Mouse (Mus musculus) G1E (cell line): Measurements from ENCODE around the gene Alx3. TPM values are rescaled to one million over a fixed set of nuclear protein-coding genes. Genes with fewer than 3 reads are reported as not detected.

Source experiments
- ATAC-seq: 2 replicates; pipeline ENCODE4 v1.8.0; 2016; ENCODE audit warnings: mild to moderate bottlenecking; ENCODE audit not compliant: insufficient number of reproducible peaks, poor library complexity, low FRiP score, severe bottlenecking; ENCODE audit errors: extremely low read depth
- DNase-seq: peaks from one replicate; pipeline ENCODE4 v3.0.0; 2012; ENCODE audit warnings: low spot score
- H3K27me3 ChIP-seq: 2 replicates; pipeline ENCODE4 v1.6.1; 2012; ENCODE audit warnings: mild to moderate bottlenecking, low read length, inconsistent platforms; ENCODE audit not compliant: insufficient read depth
- H3K36me3 ChIP-seq: replicated peaks from 2 replicates; pipeline ENCODE3; 2012; ENCODE audit warnings: mild to moderate bottlenecking, inconsistent platforms
- H3K4me1 ChIP-seq: 2 replicates; pipeline ENCODE4 v1.6.1; 2012; ENCODE audit warnings: low read depth, low read length, inconsistent platforms, mixed read lengths; ENCODE audit not compliant: insufficient read depth
- H3K4me3 ChIP-seq: 2 replicates; pipeline ENCODE4 v1.5.1; 2012; ENCODE audit warnings: low read depth, mild to moderate bottlenecking, inconsistent platforms, low read length, moderate library complexity, mixed read lengths
- H3K9me3 ChIP-seq: replicated peaks from 2 replicates; pipeline ENCODE4 v1.6.1; 2012; ENCODE audit warnings: inconsistent platforms
- CTCF ChIP-seq: IDR thresholded peaks from 2 replicates; pipeline ENCODE4 v1.5.1; 2012; ENCODE audit warnings: low read depth, low read length, inconsistent platforms, mixed read lengths
- GATA1 ChIP-seq: IDR thresholded peaks from 2 replicates; pipeline ENCODE4 v1.6.1; 2012; ENCODE audit warnings: borderline replicate concordance, low read length, inconsistent platforms, mixed read lengths
- GATA2 ChIP-seq: IDR thresholded peaks from 2 replicates; pipeline ENCODE4 v1.6.1; 2012; ENCODE audit warnings: low read depth, low read length, inconsistent platforms, borderline replicate concordance
- POLR2AphosphoS5 ChIP-seq: IDR thresholded peaks from 2 replicates; pipeline ENCODE4 v1.6.1; 2012; ENCODE audit warnings: low read depth, low read length, inconsistent platforms; ENCODE audit not compliant: insufficient replicate concordance
- TAL1 ChIP-seq: conservative IDR thresholded peaks from 2 replicates; pipeline ENCODE4 v1.6.1; 2012; ENCODE audit warnings: low read depth, low read length, inconsistent platforms, mixed read lengths
- polyA plus RNA-seq: library from polyadenylated mRNA; stranded (reverse); fragments of >175 nt; gene quantifications from 2 replicates; pipeline ENCODE4 v1.2.3, GENCODE M21; 2012
- total RNA-seq, 2 experiments: library from RNA; stranded (forward) in 1 of 2; stranded (reverse) in 1 of 2; fragments of 200-1000 nt in 1 of 2; fragments of >200 nt in 1 of 2; fragmentation: Nextera tagmentation in 1 of 2; gene quantifications; 2 replicates each; pipeline ENCODE4 v1.2.3; 2014 to 2017

The Alx3 gene
- total and polyA plus RNA-seq, 3 experiments: 0.11 TPM; not detected in 2

GRCm38 (mm10) chr3:107568721-107569120 is 26.1 kb upstream of the Alx3 start:
- H3K9me3 ChIP-seq: no peaks in the 10 kb centered on the region

GRCm38 (mm10) chr3:107571205-107571604 is 23.6 kb upstream of the Alx3 start:
- DNase-seq: no peak

More at GRCm38 (mm10) chr3:107568721-107569120, 26.1 kb upstream of the Alx3 start:
- H3K4me3 ChIP-seq: no peak overlapping the region
- no peaks in the 10 kb centered on the region for H3K36me3 ChIP-seq
- H3K27me3 ChIP-seq: peaks cover 62% of the 10 kb centered on the region
- H3K4me1 ChIP-seq: 0 out of 2 replicates have a peak, but pooled peaks cover 2% of the 10 kb centered on the region
- TF ChIP-seq POLR2AphosphoS5: no peak
- no peak for TF ChIP-seq CTCF
- TF ChIP-seq GATA2: no peak
- TF ChIP-seq TAL1: no peak
- no peak for TF ChIP-seq GATA1
- DNase-seq (no peak), ATAC-seq (no peak)

DNA sequence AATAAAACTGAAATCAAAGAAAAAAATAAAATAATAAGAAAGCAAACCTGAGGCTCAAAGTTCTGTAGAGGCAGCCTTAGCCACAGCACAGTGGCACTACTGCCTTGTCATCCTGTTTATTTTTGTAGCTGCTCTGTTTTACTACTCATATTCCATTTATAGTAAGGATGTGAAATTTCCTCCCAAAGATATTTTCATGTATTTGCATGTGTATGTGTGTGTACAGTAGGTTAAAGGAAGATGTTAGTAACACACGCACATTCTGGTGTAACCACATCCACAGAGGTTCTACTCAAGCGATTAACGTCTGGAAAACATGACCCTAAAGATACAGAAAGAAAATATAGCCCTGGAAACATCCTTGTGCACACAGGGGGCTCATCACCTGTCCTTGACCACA is 18.0 kb upstream of the Alx3 start:
- Histone ChIP-seq H3K27me3 (peaks cover 20% of the 10 kb centered on the region), H3K4me1 (peaks cover 28% of the 10 kb centered on the region), H3K36me3 (no peaks in the 10 kb centered on the region), H3K9me3 (no peaks in the 10 kb centered on the region), H3K4me3 (no peak overlapping the region)
- ATAC-seq: no peak
- DNase-seq: no peak
- TF ChIP-seq GATA1 (no peak), TAL1 (no peak), POLR2AphosphoS5 (no peak), CTCF (no peak), GATA2 (no peak)

More at GRCm38 (mm10) chr3:107571205-107571604, 23.6 kb upstream of the Alx3 start:
- Histone ChIP-seq H3K4me1 (0 out of 2 replicates have a peak, but pooled peaks cover 2% of the 10 kb centered on the region), H3K36me3 (no peaks in the 10 kb centered on the region), H3K27me3 (peaks cover 44% of the 10 kb centered on the region), H3K4me3 (no peak overlapping the region), H3K9me3 (no peaks in the 10 kb centered on the region)
- 0 out of 2 replicates have a peak, but pooled peaks have one; percentile 35 for TF ChIP-seq CTCF
- TF ChIP-seq TAL1: no peak
- no peak for ATAC-seq

GRCm38 (mm10) chr3:107577810-107578390 is 16.9 kb upstream of the Alx3 start:
- Histone ChIP-seq H3K36me3 (no peaks in the 10 kb centered on the region), H3K9me3 (no peaks in the 10 kb centered on the region), H3K4me1 (peaks cover 28% of the 10 kb centered on the region), H3K27me3 (peaks cover 21% of the 10 kb centered on the region), H3K4me3 (peak overlapping the region; percentile 47; the same call in 1 of the 2 replicates)
- peak; percentile 19 for TF ChIP-seq TAL1
- TF ChIP-seq GATA2: no peak
- DNase-seq (peak; percentile 60), ATAC-seq (peak; percentile 88)

DNA sequence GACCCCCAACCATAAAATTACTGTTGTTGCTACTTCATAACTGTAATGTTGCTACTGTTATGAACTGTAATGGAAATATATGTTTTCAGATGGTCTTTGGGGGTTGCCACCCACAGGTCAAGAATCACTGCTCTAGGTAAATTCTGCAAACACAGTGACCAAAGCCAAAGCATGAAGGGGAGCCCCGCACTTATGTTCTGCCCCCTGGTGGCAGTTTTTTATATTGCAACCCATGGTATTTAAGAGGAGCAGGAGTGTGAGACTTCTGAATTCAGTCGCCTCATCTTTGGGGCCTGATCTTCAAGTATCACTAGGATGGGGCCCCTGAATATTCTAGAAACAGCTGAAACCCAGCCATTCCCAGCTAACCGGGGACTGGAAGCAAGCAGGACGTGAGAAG is 15.4 kb upstream of the Alx3 start:
- no peak for TF ChIP-seq GATA2
- peak; percentile 45 for TF ChIP-seq CTCF
- TF ChIP-seq GATA1: no peak
- ATAC-seq: no peak
- H3K9me3 ChIP-seq: no peaks in the 10 kb centered on the region
- H3K36me3 ChIP-seq: no peaks in the 10 kb centered on the region
- no peak overlapping the region for H3K4me3 ChIP-seq
- peak; percentile 41 for DNase-seq
- H3K4me1 ChIP-seq: peaks cover 28% of the 10 kb centered on the region
- peaks cover 32% of the 10 kb centered on the region for H3K27me3 ChIP-seq

DNA sequence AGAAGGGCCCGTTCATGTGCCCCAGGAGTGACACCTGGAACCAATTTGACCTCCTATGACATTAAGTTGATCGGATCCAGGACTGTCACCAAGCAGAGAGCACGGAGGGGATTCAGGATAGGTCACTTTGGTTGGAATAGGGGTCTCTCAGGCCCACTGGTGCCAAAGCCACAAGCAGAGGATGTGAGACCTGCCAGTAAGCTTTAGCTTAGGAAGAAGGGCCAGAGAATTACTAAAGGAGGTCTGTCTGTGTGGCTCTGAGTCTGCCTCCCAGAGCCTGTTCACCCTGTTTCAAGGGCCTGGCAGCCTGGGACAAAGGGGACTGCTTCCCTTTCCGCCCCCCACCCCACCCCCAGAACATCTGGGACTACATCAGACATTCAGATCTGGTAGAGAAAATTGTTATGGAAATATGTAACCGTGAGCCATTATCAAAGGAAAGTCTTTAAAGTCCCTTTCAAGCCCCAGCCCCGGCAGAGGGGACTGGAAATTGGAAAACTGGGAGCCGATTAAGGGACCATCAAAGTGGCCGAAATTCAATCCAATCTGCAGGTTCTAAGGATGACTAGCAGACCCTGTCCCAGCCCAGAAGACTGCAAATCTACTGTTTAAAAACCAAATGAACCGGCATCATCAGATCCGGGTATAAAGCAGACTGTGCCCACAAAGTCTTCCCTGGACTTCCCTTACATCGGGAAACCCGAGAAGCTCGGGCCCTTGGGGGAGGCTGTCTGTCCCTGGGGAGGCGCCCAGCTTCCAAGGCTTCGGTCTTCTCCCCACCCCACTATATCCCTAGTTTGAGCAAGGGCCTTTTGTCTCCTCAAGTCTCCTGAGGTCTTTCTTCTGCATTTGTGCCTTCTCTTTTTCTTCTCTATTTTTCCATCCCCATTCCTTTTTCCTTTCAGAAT is 13.5 kb upstream of the Alx3 start:
- peaks cover 47% of the 10 kb centered on the region for H3K27me3 ChIP-seq
- H3K9me3 ChIP-seq: no peaks in the 10 kb centered on the region
- DNase-seq (no peak), ATAC-seq (no peak)
- TF ChIP-seq CTCF (no peak), GATA1 (no peak), GATA2 (no peak), POLR2AphosphoS5 (no peak), TAL1 (no peak)
- H3K36me3 ChIP-seq: no peaks in the 10 kb centered on the region
- H3K4me3 ChIP-seq: no peak overlapping the region
- H3K4me1 ChIP-seq: peaks cover 28% of the 10 kb centered on the region
